Mouse (Mus musculus): ENCODE measurements around the gene Emx1.

Gene Emx1

GRCm38 (mm10) chr6:85188256-85189110, 1.2 kb downstream of the Emx1 start:
- no peak for DNase-seq (ENCODE audit: extremely low read depth, low read depth, low spot score)

GRCm38 (mm10) chr6:85189361-85189760, 2.1 kb downstream of the Emx1 start:
- no peak for DNase-seq (ENCODE audit: extremely low read depth, low read depth, low spot score)

- DNase-seq (ENCODE audit: extremely low read depth, low read depth, low spot score): no peak
Observed at GRCm38 (mm10) chr6:85189911-85190591, 2.8 kb downstream of the Emx1 start.

GRCm38 (mm10) chr6:85190671-85191070, 3.4 kb downstream of the Emx1 start:
- no peak for DNase-seq (ENCODE audit: extremely low read depth, low read depth, low spot score)

- DNase-seq (ENCODE audit: extremely low read depth, low read depth, low spot score): no peak
Observed at GRCm38 (mm10) chr6:85191751-85192440, 4.7 kb downstream of the Emx1 start.

- DNase-seq (ENCODE audit: extremely low read depth, low read depth, low spot score): no peak
Observed at GRCm38 (mm10) chr6:85193381-85194318, 6.4 kb downstream of the Emx1 start.

GRCm38 (mm10) chr6:85197951-85198350, 10.7 kb downstream of the Emx1 start:
- DNase-seq (ENCODE audit: extremely low read depth, low read depth, low spot score): no peak

GRCm38 (mm10) chr6:85206182-85206938, 19.1 kb downstream of the Emx1 start:
- no peak for DNase-seq (ENCODE audit: extremely low read depth, low read depth, low spot score)

- no peak for DNase-seq (ENCODE audit: extremely low read depth, low read depth, low spot score)
Observed at GRCm38 (mm10) chr6:85206939-85207285, 19.7 kb downstream of the Emx1 start.

GRCm38 (mm10) chr6:85207345-85207744, 20.1 kb downstream of the Emx1 start:
- no peak for DNase-seq (ENCODE audit: extremely low read depth, low read depth, low spot score)

GRCm38 (mm10) chr6:85209226-85209967, 22.2 kb downstream of the Emx1 start:
- no peak for DNase-seq (ENCODE audit: extremely low read depth, low read depth, low spot score)

- no peak for DNase-seq (ENCODE audit: extremely low read depth, low read depth, low spot score)
Observed at GRCm38 (mm10) chr6:85210686-85211085, 23.4 kb downstream of the Emx1 start.

GRCm38 (mm10) chr6:85218251-85218650, 31.0 kb downstream of the Emx1 start:
- DNase-seq (ENCODE audit: extremely low read depth, low read depth, low spot score): no peak

- no peak for DNase-seq (ENCODE audit: extremely low read depth, low read depth, low spot score)
Observed at GRCm38 (mm10) chr6:85218684-85219445, 31.6 kb downstream of the Emx1 start.

- no peak for DNase-seq (ENCODE audit: extremely low read depth, low read depth, low spot score)
Observed at GRCm38 (mm10) chr6:85219706-85220105, 32.5 kb downstream of the Emx1 start.

GRCm38 (mm10) chr6:85220917-85221316, 33.7 kb downstream of the Emx1 start:
- DNase-seq (ENCODE audit: extremely low read depth, low read depth, low spot score): no peak

- DNase-seq (ENCODE audit: extremely low read depth, low read depth, low spot score): no peak
Observed at GRCm38 (mm10) chr6:85222551-85222950, 35.3 kb downstream of the Emx1 start.

GRCm38 (mm10) chr6:85223498-85224150, 36.4 kb downstream of the Emx1 start:
- DNase-seq (ENCODE audit: extremely low read depth, low read depth, low spot score): no peak

Measured in fat pad, adult 2 months (tissue).